Mouse (Mus musculus) NIH3T3 (cell line): ENCODE results near the gene Oxld1.
"Not testable (repeated sequence)": the region's sequence is repeated elsewhere in the genome, so short reads cannot be mapped to it uniquely, and the experiment has no call there.

Source experiments
- DNase-seq: peaks from one replicate; pipeline ENCODE4 v3.0.0-alpha.2; 2012; ENCODE audit warnings: low read depth

Gene Oxld1

GRCm38 (mm10) chr11:120423569-120424295 is 34.1 kb downstream of the Oxld1 start:
- peak; percentile 85 for DNase-seq

GRCm38 (mm10) chr11:120422651-120423568 is 35.0 kb downstream of the Oxld1 start:
- no peak for DNase-seq

- no peak for DNase-seq
These were observed 39.3 kb downstream of the Oxld1 start for GRCm38 (mm10) chr11:120418592-120418991.

- DNase-seq: no peak
These were observed 40.0 kb downstream of the Oxld1 start for GRCm38 (mm10) chr11:120417852-120418251.

- not testable (repeated sequence) for DNase-seq
These were observed 44.2 kb downstream of the Oxld1 start for GRCm38 (mm10) chr11:120413621-120414020.
